In genomic region chr11:107421751-107422355, GRCm38 (mm10) we compare ENCODE assay signal across 10 mouse cellular contexts. TPM values are rescaled to one million over a fixed set of nuclear protein-coding genes. Genes with fewer than 3 reads are reported as not detected.
DNase-seq lines count a peak whose midpoint lies in the region; ATAC-seq and TF ChIP-seq lines count a peak whose summit lies in the region.
"Had no signal": no experiment of that assay in that cellular context is flagged by ENCODE, and none has a peak within 500 bp of the region (broad histone marks: within the 10 kb centered on the region; RNA-seq: fewer than 3 reads in every experiment).

No protein-coding gene starts in this region.

- TF ChIP-seq CTCF in spleen, adult 2 months (IDR thresholded peaks at IDR 0.05; ENCODE audit: extremely low read depth, insufficient read depth, insufficient read length, insufficient replicate concordance): no peak

- H3K27me3 ChIP-seq in spleen, adult 2 months (ENCODE audit: control insufficient read depth, insufficient read depth, low read length): no peaks in the 10 kb centered on the region
- H3K27me3 ChIP-seq in heart, embryonic 16.5 days (ENCODE audit: control insufficient read depth, insufficient read depth, low read length): no peaks in the 10 kb centered on the region
- H3K27me3 ChIP-seq: kidney, embryonic 15.5 days had no signal

- H3K27ac ChIP-seq in spleen, adult 2 months (ENCODE audit: insufficient read depth, low read length): peak overlapping the region; percentile 49
- H3K27ac ChIP-seq in heart, embryonic 16.5 days (ENCODE audit: low read length): peak overlapping the region; percentile 20; the same call in 1 of the 2 replicates
- H3K27ac ChIP-seq: kidney, embryonic 15.5 days had no signal

- H3K4me1 ChIP-seq in spleen, adult 2 months (ENCODE audit: control insufficient read depth, insufficient read depth, insufficient read length): peaks cover 15% of the 10 kb centered on the region; the same call in 1 of the 2 replicates
- H3K4me1 ChIP-seq in heart, embryonic 16.5 days (ENCODE audit: control insufficient read depth, insufficient read depth, low read length): peaks cover 13% of the 10 kb centered on the region

- 25% methylated on average over 5 of the region's 5 CpGs for WGBS in spleen, adult 2 months
- WGBS in heart, embryonic 16.5 days: 45% methylated on average over 5 of the region's 5 CpGs

- no peak overlapping the region for H3K4me2 ChIP-seq in heart, embryonic 16.5 days (ENCODE audit: low read depth, low read length)
- H3K4me2 ChIP-seq: kidney, embryonic 15.5 days had no signal

- no peaks in the 10 kb centered on the region for H3K9me3 ChIP-seq in heart, embryonic 16.5 days (replicated peaks; ENCODE audit: control insufficient read depth, low read length)
- H3K9me3 ChIP-seq: kidney, embryonic 15.5 days had no signal

- no peak for TF ChIP-seq POLR2A in spleen, adult 2 months (IDR thresholded peaks at IDR 0.05; ENCODE audit: low read depth, low read length)

- H3K4me3 ChIP-seq in spleen, adult 2 months (ENCODE audit: extremely low read depth, insufficient read depth, insufficient read length): no peak overlapping the region
- H3K4me3 ChIP-seq in heart, embryonic 16.5 days (ENCODE audit: low read length): no peak overlapping the region
- H3K4me3 ChIP-seq: kidney, embryonic 15.5 days had no signal

- H3K36me3 ChIP-seq in spleen, adult 2 months (ENCODE audit: control insufficient read depth, insufficient read depth, low read length): no peaks in the 10 kb centered on the region
- no peaks in the 10 kb centered on the region for H3K36me3 ChIP-seq in heart, embryonic 16.5 days (ENCODE audit: control insufficient read depth, insufficient read depth)
- H3K36me3 ChIP-seq: kidney, embryonic 15.5 days had no signal

- no peak overlapping the region for H3K9ac ChIP-seq in heart, embryonic 16.5 days (ENCODE audit: low read length)
- H3K9ac ChIP-seq: kidney, embryonic 15.5 days had no signal

- DNase-seq in gastrocnemius, adult 18-20 months (ENCODE audit: low spot score): peak; percentile 15
- no peak for DNase-seq in gastrocnemius, postnatal 14 days
- peak in 1 of 2 experiments; percentile 19 for DNase-seq in spleen, adult 2 months (ENCODE audit: low read depth in 1 of 2, low spot score in 2 of 2)
- DNase-seq in spleen, adult 12 weeks (ENCODE audit: low spot score): no peak
- DNase-seq in naive thymus-derived CD4-positive, alpha-beta T cell, adult 2 months (ENCODE audit: low read depth): peak; percentile 51
- DNase-seq in retina, postnatal 1 day: no peak
- DNase-seq in layer of hippocampus, postnatal 36 days: no peak
- DNase-seq: right cerebral cortex, adult 18-20 months had no signal

- intact Hi-C loops in gastrocnemius, postnatal 14 days (cut with DNase I; ENCODE audit: low total_unique reads): no loop called here

- no peak for ATAC-seq in heart, embryonic 16.5 days (replicated peaks; ENCODE audit: extremely low read depth, insufficient read depth, low FRiP score)

RNA-seq across cellular contexts. Expression of gene Pitpnc1, which starts 48.6 kb away (rescaled TPM):
- total RNA-seq in gastrocnemius, adult 18-20 months (2021): 10 to 100 TPM; 73.8 to 93.7 TPM
- 10 to 100 TPM; 57.4 to 66.8 TPM for total RNA-seq in gastrocnemius, postnatal 14 days (2021)
- 6.4 TPM in 2 replicates for polyA plus RNA-seq in spleen, adult 2 months (2012; rRNA removed)
- polyA plus RNA-seq in heart, embryonic 16.5 days (2015; fragmentation: Nextera tagmentation; extraction: Ambion mirVana): 19.1 and 20.8 TPM in 2 replicates
- 10 to 100 TPM; 48.9 to 53.6 TPM for total RNA-seq in layer of hippocampus, postnatal 36 days (2021)

RNA-seq across cellular contexts. Expression of gene Psmd12, which starts 57.4 kb away (rescaled TPM):
- total RNA-seq in gastrocnemius, adult 18-20 months (2021): 100 to 1,000 TPM; 101 to 110 TPM
- total RNA-seq in gastrocnemius, postnatal 14 days (2021): 100 to 1,000 TPM; 105 to 106 TPM
- 5.1 and 6.6 TPM in 2 replicates for polyA plus RNA-seq in spleen, adult 2 months (2012; rRNA removed)
- polyA plus RNA-seq in heart, embryonic 16.5 days (2015; fragmentation: Nextera tagmentation; extraction: Ambion mirVana): 138 and 151 TPM in 2 replicates
- 10 to 100 TPM; 67.9 to 70.2 TPM for total RNA-seq in layer of hippocampus, postnatal 36 days (2021)

Comparison
In these comparisons a context has a peak if more than half of its experiments do, and no peak if none do; other contexts are left out.
1. DNase-seq: peak in gastrocnemius, adult 18-20 months (single experiment) and naive thymus-derived CD4-positive, alpha-beta T cell, adult 2 months (single experiment); none in gastrocnemius, postnatal 14 days (single experiment), spleen, adult 12 weeks (single experiment), retina, postnatal 1 day (single experiment) and layer of hippocampus, postnatal 36 days (0 of 2).